In genomic region chr5:24733771-24734426, GRCm38 (mm10) we compare ENCODE assay signal across 15 mouse cellular contexts. TPM values are rescaled to one million over a fixed set of nuclear protein-coding genes. Genes with fewer than 3 reads are reported as not detected.
DNase-seq lines count a peak whose midpoint lies in the region; ATAC-seq and TF ChIP-seq lines count a peak whose summit lies in the region.
"Had no signal": no experiment of that assay in that cellular context is flagged by ENCODE, and none has a peak within 500 bp of the region (broad histone marks: within the 10 kb centered on the region; RNA-seq: fewer than 3 reads in every experiment).

No protein-coding gene starts in this region.

- no peaks in the 10 kb centered on the region for H3K9me3 ChIP-seq in kidney, embryonic 16.5 days (ENCODE audit: low read length)
- no peaks in the 10 kb centered on the region for H3K9me3 ChIP-seq in E14TG2a.4 (ENCODE audit: low read length)
- H3K9me3 ChIP-seq in MEL (replicated peaks; ENCODE audit: insufficient read depth, low read length), result no peaks in the 10 kb centered on the region
- H3K9me3 ChIP-seq in limb, embryonic 12.5 days, result no peaks in the 10 kb centered on the region
- H3K9me3 ChIP-seq: forebrain, embryonic 12.5 days; midbrain, embryonic 15.5 days had no signal

- TF ChIP-seq CTCF in E14TG2a.4 (conservative IDR thresholded peaks at IDR 0.05; ENCODE audit: low read length), result no peak
- no peak for TF ChIP-seq CTCF in MEL (IDR thresholded peaks at IDR 0.05 in 2 of 3, conservative IDR thresholded peaks at IDR 0.05 in 1 of 3; ENCODE audit: control insufficient read depth in 1 of 3, insufficient read depth in 1 of 3, low read depth in 2 of 3, low read length in 3 of 3, poor library complexity in 1 of 3, severe bottlenecking in 1 of 3)

- H3K4me2 ChIP-seq in kidney, embryonic 16.5 days (replicated peaks; ENCODE audit: low read depth, low read length), result no peak overlapping the region
- no peak overlapping the region for H3K4me2 ChIP-seq in limb, embryonic 12.5 days
- H3K4me2 ChIP-seq: forebrain, embryonic 12.5 days; midbrain, embryonic 15.5 days had no signal

- no peaks in the 10 kb centered on the region for H3K27me3 ChIP-seq in kidney, embryonic 16.5 days (ENCODE audit: insufficient read depth, low read length)
- H3K27me3 ChIP-seq in E14TG2a.4 (ENCODE audit: insufficient read depth, low read length) (peaks cover 31% of the 10 kb centered on the region), MEL (ENCODE audit: control insufficient read depth in 1 of 2, insufficient read depth in 2 of 2, low read length in 2 of 2) (peaks cover 3 to 11% of the 10 kb centered on the region in 2 experiments; a peak in 2 of 4 replicates)
- H3K27me3 ChIP-seq in limb, embryonic 12.5 days, result no peaks in the 10 kb centered on the region

- no peak for TF ChIP-seq POLR2A in MEL (IDR thresholded peaks at IDR 0.05; ENCODE audit: control insufficient read depth in 1 of 2, insufficient read depth in 1 of 2, low read depth in 1 of 2, low read length in 2 of 2, poor library complexity in 1 of 2)

- H3K27ac ChIP-seq in kidney, embryonic 16.5 days (ENCODE audit: low read length), result peak overlapping the region; percentile 85
- no peak overlapping the region for H3K27ac ChIP-seq in MEL (ENCODE audit: control insufficient read depth, low read depth, low read length)
- 0 out of 2 replicates have a peak overlapping the region, but pooled peaks have one; percentile 57 for H3K27ac ChIP-seq in limb, embryonic 12.5 days
- H3K27ac ChIP-seq: forebrain, embryonic 12.5 days; midbrain, embryonic 15.5 days had no signal

- peaks cover 35% of the 10 kb centered on the region for H3K4me1 ChIP-seq in kidney, embryonic 16.5 days (ENCODE audit: insufficient read depth, low read length)
- H3K4me1 ChIP-seq in E14TG2a.4 (replicated peaks; ENCODE audit: low read depth, low read length) (peaks cover 62% of the 10 kb centered on the region), MEL (ENCODE audit: control insufficient read depth in 1 of 2, insufficient read depth in 2 of 2, low read length in 2 of 2) (no peaks in the 10 kb centered on the region)
- H3K4me1 ChIP-seq in limb, embryonic 12.5 days (replicated peaks), result peaks cover 44% of the 10 kb centered on the region

- DNase-seq in kidney, adult 18-20 months, result no peak
- DNase-seq in MEL (ENCODE audit: low read depth, low spot score), result no peak
- DNase-seq in cerebellum, adult 9-11 months, result no peak
- no peak for DNase-seq in neural tube, embryonic 10.5 days (ENCODE audit: extremely low spot score, low spot score)
- DNase-seq: cerebellum, adult 11-12 months; right cerebral cortex, postnatal 14 days; thymus, postnatal 36 days had no signal

- 0 out of 2 replicates have a peak, but pooled peaks have one; percentile 1 for ATAC-seq in kidney, embryonic 16.5 days (ENCODE audit: low FRiP score, low TSS enrichment)
- ATAC-seq in limb, embryonic 12.5 days (ENCODE audit: insufficient number of reproducible peaks, insufficient read depth, low FRiP score, low TSS enrichment, low read depth), result no peak

- H3K9ac ChIP-seq in kidney, embryonic 16.5 days (replicated peaks; ENCODE audit: low read length), result no peak overlapping the region
- no peak overlapping the region for H3K9ac ChIP-seq in MEL (ENCODE audit: control insufficient read depth, low read depth, low read length, poor library complexity, severe bottlenecking)
- no peak overlapping the region for H3K9ac ChIP-seq in limb, embryonic 12.5 days (replicated peaks)
- H3K9ac ChIP-seq: forebrain, embryonic 12.5 days; midbrain, embryonic 15.5 days had no signal

- TF ChIP-seq RAD21 in MEL (IDR thresholded peaks at IDR 0.05; ENCODE audit: low read depth, low read length), result no peak

- H3K4me3 ChIP-seq in kidney, embryonic 16.5 days (ENCODE audit: low read length), result no peak overlapping the region
- H3K4me3 ChIP-seq in E14TG2a.4 (replicated peaks; ENCODE audit: low read length) (0 out of 2 replicates have a peak overlapping the region, but pooled peaks have one; percentile 10), MEL (ENCODE audit: control insufficient read depth in 1 of 2, insufficient read depth in 1 of 2, low read depth in 2 of 2, low read length in 2 of 2) (no peak overlapping the region)
- no peak overlapping the region for H3K4me3 ChIP-seq in limb, embryonic 12.5 days (replicated peaks)
- H3K4me3 ChIP-seq: forebrain, embryonic 12.5 days; midbrain, embryonic 15.5 days had no signal

- TF ChIP-seq EP300 in MEL (IDR thresholded peaks at IDR 0.05; ENCODE audit: low read depth in 1 of 2, low read length in 2 of 2), result no peak

- H3K36me3 ChIP-seq in kidney, embryonic 16.5 days (ENCODE audit: insufficient read depth, low read length), result no peaks in the 10 kb centered on the region
- H3K36me3 ChIP-seq in E14TG2a.4 (ENCODE audit: insufficient read depth, low read length), result no peaks in the 10 kb centered on the region
- no peaks in the 10 kb centered on the region for H3K36me3 ChIP-seq in MEL (ENCODE audit: control insufficient read depth in 1 of 2, insufficient read depth in 2 of 2, low read length in 2 of 2)
- no peaks in the 10 kb centered on the region for H3K36me3 ChIP-seq in limb, embryonic 12.5 days
- H3K36me3 ChIP-seq: forebrain, embryonic 12.5 days; midbrain, embryonic 15.5 days had no signal

- 52% methylated on average over 7 of the region's 7 CpGs for WGBS in kidney, embryonic 16.5 days
- 65% methylated on average over 7 of the region's 7 CpGs for WGBS in limb, embryonic 12.5 days

- no peaks in the 10 kb centered on the region for H3K79me2 ChIP-seq in MEL (ENCODE audit: control insufficient read depth, insufficient read depth, low read length, poor library complexity)

TF ChIP-seq in MEL, 35 proteins besides CTCF, POLR2A, EP300 and RAD21:
- TF ChIP-seq TBP (IDR thresholded peaks at IDR 0.05; ENCODE audit: low read depth, low read length) (no peak), TAL1 (IDR thresholded peaks at IDR 0.05; ENCODE audit: low read length) (peak; percentile 35; the same call in 1 of the 2 replicates)

RNA-seq across cellular contexts. Expression of gene Wdr86, which starts 3.4 kb away (rescaled TPM):
- 35.4 and 35.9 TPM in 2 replicates for polyA plus RNA-seq in kidney, embryonic 16.5 days (2015; fragmentation: Nextera tagmentation; extraction: Ambion mirVana)
- total RNA-seq in MEL (2012; rRNA removed), result 0.07 TPM in 1 of 2 replicates, not detected in the other
- not detected for polyA plus RNA-seq in MEL (2012; ENCODE audit: insufficient read depth in 1 of 2, insufficient read length in 2 of 2, low read depth in 1 of 2, low replicate concordance in 2 of 2, missing spikeins in 1 of 2)
- polyA plus RNA-seq in limb, embryonic 12.5 days (2016; fragmentation: Nextera tagmentation; extraction: Ambion mirVana), result 40.3 and 44.8 TPM in 2 replicates

RNA-seq across cellular contexts. Expression of gene Crygn, which starts 23.9 kb away (rescaled TPM):
- 1.5 and 3.9 TPM in 2 replicates for polyA plus RNA-seq in kidney, embryonic 16.5 days (2015; fragmentation: Nextera tagmentation; extraction: Ambion mirVana)
- total RNA-seq in MEL (2012; rRNA removed), result not detected in 2 replicates
- under 1 TPM in 1 of 2 experiments, not detected in 1; 0.89 TPM for polyA plus RNA-seq in MEL (2012; ENCODE audit: insufficient read depth in 1 of 2, insufficient read length in 2 of 2, low read depth in 1 of 2, low replicate concordance in 2 of 2, missing spikeins in 1 of 2)
- polyA plus RNA-seq in limb, embryonic 12.5 days (2016; fragmentation: Nextera tagmentation; extraction: Ambion mirVana), result 1.6 TPM in 1 of 2 replicates, not detected in the other
- total RNA-seq: gastrocnemius, postnatal 4 days; left cerebral cortex, adult 18-20 months; neutrophil, adult 5-6 weeks had no signal
- polyA plus RNA-seq: forebrain, embryonic 12.5 days had no signal

RNA-seq across cellular contexts. Expression of gene Nub1, which starts 48.6 kb away (rescaled TPM):
- polyA plus RNA-seq in kidney, embryonic 16.5 days (2015; fragmentation: Nextera tagmentation; extraction: Ambion mirVana), result 39.9 and 43.3 TPM in 2 replicates
- total RNA-seq in MEL (2012; rRNA removed), result 38.3 and 45.0 TPM in 2 replicates
- 10 to 100 TPM in 1 of 2 experiments, not detected in 1; 59.6 TPM for polyA plus RNA-seq in MEL (2012; ENCODE audit: insufficient read depth in 1 of 2, insufficient read length in 2 of 2, low read depth in 1 of 2, low replicate concordance in 2 of 2, missing spikeins in 1 of 2)
- 28.3 and 29.4 TPM in 2 replicates for polyA plus RNA-seq in limb, embryonic 12.5 days (2016; fragmentation: Nextera tagmentation; extraction: Ambion mirVana)

Comparison
In these comparisons a context has a peak if more than half of its experiments do, and no peak if none do; other contexts are left out.
1. RNA of gene Wdr86, which starts 3.4 kb away (polyA plus RNA-seq): 40.3 to 44.8 TPM in limb, embryonic 12.5 days and 35.4 to 35.9 TPM in kidney, embryonic 16.5 days; not detected in MEL; every median in the first group is over 10 times any median in the second.